Mouse (Mus musculus) thymus, postnatal 0 days (tissue): ENCODE results near the gene Exoc3l2. TPM values are rescaled to one million over a fixed set of nuclear protein-coding genes. Genes with fewer than 3 reads are reported as not detected.
"Not testable (repeated sequence)": the region's sequence is repeated elsewhere in the genome, so short reads cannot be mapped to it uniquely, and the experiment has no call there.

Source experiments
- DNase-seq: peaks from one replicate; pipeline ENCODE4 v3.0.0-alpha.2; 2015; ENCODE audit warnings: low spot score
- polyA plus RNA-seq: library from polyadenylated mRNA; unstranded; fragments of >200 nt; fragmentation: Nextera tagmentation; extraction: Ambion mirVana; gene quantifications from 2 replicates; pipeline ENCODE4 v1.2.1, GENCODE M21; 2015

The Exoc3l2 gene
- polyA plus RNA-seq, 1 experiment from 2014 or later = 0.74 TPM

DNA sequence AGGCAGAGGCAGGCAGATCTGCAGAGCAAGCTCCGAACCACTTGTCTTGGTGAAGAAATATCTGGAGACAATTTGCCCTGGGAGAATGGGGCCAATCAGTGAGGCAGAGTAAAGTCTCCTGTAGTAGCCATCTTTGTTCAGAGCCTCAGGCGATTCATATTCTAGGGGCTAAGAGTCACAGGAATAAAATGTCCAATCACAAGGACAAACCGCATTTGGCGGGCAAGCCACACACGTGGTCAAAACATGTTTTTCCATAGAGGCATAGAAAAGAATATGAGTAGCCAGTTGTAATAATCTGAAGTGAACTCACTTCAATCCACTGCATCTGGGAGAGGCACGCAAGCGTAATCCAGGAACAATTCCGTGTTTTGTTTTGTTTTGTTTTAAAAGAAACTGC lies 20.1 kb downstream of the Exoc3l2 start:
- DNase-seq = no peak

DNA sequence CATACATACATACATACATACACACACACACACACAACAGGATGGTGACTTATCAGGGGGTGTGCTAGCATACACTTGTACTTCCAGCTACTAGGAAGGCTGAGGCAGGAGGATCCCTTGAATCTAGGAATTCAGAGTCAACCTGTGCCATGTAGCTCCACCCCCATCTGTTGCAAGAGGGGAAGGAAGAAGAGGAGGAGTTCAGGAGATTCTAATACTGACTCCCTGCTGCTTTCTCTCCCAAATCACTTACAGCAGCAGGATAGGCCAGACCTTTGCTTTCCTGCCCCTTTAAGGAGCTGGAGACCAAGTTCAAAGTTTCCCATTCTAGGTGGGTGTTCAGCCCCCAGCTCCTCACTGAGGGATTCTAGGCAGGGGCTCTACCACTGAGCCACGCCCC lies 22.4 kb downstream of the Exoc3l2 start:
- DNase-seq = no peak

DNA sequence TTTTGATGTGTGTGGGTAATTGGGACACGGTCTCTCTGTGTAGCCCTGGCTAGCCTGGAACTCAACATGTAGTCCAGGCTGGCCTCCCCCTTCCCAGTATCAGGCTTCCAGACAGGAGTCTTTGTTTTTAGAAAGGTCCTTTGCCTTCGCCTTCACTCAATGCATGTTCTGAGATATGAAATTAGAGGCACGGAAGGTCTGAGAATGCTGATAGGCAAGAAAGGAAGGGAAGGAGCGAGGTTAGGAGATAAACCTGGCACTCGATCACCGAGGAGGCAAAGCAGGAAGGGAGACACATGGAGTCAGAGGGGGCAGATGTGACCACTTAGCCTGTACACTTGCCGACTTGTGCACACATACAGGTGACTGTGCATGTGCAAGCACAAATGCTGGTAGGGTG lies 23.4 kb downstream of the Exoc3l2 start:
- no peak for DNase-seq

DNA sequence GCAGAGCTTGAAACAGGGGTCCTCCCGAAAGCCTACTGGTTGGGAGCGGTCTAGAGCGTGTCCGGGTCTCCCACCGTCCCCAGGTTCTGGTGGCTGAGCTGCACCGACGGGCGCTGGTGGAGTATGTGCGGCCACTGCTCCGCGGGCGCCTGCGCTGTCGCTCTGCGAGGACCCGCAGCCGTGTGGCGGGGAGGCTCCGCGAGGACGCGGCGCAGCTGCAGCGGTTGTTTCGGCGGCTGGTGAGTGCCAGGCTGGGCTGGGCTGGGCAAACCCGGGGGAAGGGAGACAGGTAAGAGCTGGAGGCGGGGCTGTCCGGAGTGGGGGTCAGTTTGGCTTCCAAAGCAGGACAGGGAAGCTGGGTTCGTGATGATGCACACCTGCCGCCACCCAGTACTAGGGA lies 26.4 kb downstream of the Exoc3l2 start:
- DNase-seq = no peak

DNA sequence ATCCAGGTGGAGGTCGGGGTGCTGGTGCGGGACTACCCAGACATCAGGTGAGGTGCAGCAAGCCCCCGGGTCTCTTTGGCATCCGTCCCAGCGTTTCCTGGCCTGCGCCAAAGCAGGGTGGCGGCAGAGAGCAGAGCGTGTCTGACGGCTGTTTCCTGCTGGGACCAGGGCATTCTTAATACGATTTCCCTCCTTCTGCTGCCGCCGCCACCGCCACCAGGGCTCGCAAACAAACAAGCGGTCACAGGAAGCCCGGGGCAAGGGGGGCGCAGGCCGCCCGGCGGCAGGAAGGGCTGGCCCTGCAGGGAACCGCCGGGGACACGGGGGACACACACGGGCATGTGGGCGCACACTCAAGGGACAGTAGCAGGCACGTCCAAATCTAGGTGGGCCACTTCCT lies 28.6 kb downstream of the Exoc3l2 start:
- no peak for DNase-seq

DNA sequence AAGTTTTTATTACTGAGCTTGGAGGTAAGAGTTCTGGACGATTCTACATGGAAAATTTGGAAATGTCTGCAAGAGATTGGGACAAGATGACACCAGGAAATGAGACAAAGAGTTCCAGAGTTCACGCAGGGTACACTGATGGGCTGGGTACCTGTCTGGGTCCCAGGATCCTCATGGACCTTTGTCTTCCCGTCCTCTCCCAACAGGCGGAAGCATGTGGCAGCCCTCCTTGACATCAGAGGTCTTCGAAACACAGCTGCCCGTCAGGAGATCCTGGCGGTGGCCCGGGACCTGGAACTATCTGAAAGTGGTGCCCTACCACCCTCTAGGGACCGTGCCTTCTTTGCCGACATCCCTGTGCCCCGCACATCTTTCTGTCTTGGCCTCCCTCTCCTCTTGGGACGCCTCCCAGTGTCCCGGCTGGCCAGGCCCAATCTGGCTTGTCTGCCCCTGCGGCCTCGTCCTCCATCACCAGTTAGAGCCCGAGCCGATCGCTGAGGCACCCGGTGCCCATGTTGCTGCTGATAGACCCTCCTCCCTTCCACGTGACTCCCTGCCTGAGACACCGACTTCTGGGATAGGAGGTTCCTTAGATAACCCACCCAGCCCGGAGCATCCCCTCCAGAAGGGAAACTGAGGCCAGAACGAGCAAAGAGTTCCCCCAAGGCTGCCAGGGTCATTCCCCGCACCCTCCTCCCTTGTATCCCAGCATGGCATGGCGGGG lies 31.8 kb downstream of the Exoc3l2 start:
- DNase-seq = no peak

DNA sequence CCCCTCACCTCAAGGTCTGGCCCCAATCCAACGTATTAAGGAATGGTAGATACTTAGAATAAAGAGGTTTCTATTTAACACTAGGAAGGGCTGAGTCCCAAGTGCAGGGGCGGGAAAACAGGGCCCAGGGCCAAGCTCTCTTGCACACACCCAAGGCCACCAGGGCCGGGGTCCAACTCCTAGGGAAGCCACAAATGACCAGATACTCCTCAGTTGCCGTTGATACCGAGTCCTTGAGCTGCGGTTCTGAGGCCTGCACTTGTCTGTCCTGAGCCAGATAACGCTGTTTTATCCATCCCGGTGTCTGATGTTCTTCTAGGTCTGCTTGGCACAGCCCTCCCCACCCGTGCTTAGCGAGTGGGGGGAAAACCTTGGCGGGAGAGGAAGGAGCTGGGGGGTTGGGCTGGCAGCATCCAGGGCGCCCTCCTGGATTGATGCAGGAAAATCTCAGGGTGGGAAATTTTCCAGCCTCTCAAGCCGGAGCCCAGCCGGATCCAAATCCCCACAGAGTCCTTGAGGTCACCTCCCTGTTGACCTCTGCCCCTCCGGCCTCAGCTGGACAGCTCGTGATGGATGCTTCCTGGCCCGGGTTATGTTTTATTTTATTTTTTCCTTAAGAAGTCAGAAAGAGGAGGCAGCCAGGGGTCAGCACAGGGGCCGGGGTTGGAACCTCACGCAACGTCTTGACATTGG lies 32.5 kb downstream of the Exoc3l2 start:
- no peak for DNase-seq

DNA sequence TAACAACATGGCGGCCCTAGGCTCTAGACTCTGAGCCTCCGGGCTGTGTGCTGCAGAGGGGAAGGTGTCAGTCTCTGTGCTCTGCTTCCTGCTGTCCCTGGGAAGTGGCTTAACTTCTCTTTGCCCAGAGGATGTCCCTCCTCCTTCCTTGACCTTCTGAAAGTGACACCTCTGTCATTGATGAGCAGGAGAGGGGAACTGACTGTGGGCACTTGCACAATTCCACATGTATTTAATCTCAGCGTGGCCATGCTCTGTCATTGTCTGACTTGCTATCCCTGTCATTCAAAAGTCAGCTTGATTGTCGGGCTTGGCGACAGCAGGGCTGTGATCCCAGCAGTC lies 33.1 kb downstream of the Exoc3l2 start:
- DNase-seq = no peak

DNA sequence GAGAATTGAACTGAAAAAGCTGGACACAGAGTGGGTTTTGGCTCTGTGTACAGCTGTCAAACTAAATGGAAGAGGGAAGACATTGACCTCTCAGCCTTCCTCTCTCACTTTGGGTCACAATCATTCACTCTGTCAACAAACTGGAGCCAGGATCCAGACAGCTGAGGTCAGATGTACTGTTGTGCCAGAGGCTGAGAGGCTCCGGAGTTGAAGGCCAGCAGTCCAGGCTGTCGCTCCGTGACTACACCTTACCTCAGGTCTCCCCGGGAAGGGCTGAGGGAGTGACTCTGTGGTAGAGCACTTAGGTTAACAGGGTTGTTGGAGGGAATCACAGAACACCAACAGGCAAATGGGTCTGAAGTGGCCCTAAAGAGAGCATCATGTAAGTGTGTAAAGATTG lies 35.2 kb downstream of the Exoc3l2 start:
- no peak for DNase-seq

DNA sequence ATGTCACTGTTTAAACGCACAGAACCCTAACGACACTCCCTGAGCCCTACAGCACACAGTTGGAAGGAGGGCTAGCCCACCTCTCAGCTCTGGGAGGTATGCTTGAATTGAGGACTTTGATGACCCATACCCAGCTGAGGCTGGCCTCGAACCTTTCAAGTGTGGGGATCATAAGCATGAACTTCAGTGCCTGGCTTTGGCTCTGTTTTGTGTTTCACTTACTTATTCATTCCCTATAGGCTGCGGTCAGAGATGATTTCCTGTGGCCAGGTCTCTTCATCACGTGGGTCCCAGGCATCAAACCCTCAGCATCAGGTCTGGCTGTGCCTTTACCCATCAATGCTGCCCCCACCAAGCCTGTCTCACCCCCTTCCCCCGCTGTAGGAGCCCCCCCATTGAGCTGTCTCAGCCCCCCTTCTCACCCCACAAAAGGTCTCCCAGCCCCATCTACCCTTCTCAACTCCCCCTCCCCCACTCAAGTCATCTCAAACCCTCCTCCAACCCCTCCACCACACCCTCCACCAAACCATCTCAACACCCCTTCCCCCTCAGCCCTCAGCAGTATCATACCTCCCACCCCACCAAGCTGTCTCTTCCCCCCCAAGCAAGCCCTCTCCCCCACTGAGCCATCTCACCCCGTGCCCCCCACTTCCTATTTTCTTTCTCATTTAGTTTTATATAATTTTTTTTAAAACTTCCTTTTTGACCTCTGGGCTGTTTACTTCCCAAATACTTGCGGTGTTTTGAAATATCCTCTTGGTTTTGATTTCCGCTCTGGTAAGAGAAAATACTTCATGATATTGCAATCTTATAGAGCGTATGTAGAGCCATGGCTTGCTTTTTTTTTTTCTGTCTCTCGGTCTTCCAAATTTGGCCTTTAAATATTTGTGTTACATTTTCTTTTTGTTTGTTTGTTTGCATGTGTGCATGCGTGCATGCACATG lies 37.6 kb downstream of the Exoc3l2 start:
- DNase-seq = no peak

DNA sequence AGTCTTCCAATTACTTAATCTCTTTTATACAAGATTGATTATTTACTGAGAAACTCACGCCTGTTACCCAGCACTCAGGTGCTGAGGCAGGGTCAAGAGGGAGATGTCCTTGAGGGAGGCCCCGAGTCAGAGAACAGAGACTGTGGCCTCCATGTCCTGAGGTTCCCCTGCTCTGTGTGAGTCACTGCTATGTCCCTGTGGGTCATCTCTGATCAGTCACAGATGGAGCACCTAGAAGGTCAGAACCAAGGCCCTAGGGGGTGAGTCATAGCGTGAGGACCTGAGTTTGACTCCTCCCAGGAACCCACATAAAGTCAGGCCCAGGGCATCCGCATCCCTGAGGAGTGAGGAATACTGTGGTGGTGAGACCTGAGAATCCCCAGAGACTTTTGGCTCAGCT lies 38.5 kb downstream of the Exoc3l2 start:
- no peak for DNase-seq

DNA sequence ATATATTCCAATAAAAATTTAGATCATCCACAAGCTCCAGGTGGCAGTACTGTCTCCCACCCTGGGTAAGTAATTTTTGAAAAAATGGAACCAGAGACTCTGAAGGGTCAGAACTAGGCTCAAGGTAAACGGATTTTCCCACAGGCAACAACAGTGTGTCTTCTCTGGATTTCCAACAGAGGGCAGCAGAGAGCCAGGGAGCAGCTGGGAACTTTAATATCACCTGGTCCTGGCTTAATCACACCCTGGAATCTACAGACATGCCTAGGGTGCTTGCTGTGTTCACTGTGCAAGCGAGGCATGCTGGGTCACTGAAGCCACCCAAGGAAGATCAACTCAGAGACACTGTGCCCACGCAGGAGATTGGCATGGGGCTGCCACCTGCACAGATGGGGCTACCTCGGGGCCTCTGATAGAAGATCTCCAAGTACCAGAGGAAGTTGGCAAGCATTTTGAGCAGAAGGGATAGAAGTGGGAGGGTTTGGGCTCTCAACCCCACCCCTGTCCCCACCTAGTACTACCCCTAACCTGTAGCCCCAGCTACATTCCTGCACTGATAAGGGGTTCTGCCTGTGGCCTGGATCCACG lies 40.4 kb downstream of the Exoc3l2 start:
- peak; percentile 53 for DNase-seq

DNA sequence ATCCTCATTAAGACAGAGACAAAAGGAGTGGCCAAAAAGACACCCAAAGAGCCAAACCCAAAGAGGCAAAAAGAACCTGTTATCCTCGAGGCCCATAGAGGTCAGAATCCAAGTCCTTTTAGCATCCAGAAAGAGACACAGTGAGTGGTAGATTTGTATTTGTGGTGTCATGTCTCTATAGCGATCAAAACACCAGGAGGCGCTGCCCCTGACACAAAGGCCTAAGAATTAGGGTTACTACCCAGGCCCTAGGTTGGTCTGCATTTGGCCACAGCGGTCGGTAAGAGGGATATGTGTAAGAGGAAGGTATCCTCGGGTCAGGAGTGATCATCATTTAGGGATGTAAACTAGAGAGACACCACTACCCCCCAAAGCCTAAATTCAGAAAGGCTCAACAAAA lies 43.2 kb downstream of the Exoc3l2 start:
- DNase-seq = no peak

DNA sequence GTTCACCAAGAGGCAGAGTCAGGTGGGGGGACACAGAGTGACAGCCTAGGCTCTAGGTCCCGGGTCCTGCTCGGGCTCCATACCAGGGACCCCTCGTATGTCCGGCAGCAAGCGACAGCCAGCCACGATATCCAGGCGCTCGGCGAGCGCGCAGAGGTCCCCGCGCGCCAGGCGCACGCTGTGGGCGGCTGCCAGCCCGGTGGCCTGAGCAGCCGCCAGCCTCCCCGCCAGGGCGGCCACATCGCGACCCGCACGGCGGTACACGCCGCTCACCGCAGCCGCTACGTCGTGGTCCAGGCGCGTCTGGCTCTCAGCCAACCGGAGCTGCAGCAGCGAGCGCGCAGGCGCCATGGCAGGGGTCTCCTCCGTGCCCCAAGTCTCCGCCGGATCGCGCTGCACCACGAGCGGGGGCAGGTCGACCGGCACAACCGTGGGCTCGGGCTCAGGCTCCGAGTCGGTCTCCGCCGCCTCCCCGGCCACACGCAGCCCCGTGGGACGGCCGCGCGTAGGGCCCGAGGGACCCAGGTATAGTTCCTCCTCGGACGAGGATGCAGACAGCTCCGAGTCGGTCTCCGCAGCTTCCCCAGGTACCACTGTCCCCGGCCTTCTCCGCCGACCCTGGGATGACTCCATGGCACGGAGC lies 44.0 kb downstream of the Exoc3l2 start:
- DNase-seq = peak; percentile 73

DNA sequence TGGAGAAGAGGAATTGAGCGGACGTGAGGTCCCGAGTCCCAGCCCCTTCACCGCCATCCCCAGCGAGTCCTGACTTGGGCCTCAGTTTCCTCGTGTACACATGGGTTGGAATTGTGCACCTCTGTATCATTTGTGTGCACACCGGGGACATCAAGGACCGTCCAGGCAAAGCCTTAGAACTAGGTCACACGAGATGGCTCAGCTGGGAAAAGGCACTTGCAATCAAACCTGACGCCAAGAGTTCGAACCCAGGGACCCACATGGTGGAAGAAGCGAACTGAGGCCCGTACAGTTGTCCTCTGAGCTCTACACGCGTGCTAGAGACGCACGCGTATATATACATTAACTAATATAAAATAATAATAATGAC lies 44.5 kb downstream of the Exoc3l2 start:
- DNase-seq = peak; percentile 33

DNA sequence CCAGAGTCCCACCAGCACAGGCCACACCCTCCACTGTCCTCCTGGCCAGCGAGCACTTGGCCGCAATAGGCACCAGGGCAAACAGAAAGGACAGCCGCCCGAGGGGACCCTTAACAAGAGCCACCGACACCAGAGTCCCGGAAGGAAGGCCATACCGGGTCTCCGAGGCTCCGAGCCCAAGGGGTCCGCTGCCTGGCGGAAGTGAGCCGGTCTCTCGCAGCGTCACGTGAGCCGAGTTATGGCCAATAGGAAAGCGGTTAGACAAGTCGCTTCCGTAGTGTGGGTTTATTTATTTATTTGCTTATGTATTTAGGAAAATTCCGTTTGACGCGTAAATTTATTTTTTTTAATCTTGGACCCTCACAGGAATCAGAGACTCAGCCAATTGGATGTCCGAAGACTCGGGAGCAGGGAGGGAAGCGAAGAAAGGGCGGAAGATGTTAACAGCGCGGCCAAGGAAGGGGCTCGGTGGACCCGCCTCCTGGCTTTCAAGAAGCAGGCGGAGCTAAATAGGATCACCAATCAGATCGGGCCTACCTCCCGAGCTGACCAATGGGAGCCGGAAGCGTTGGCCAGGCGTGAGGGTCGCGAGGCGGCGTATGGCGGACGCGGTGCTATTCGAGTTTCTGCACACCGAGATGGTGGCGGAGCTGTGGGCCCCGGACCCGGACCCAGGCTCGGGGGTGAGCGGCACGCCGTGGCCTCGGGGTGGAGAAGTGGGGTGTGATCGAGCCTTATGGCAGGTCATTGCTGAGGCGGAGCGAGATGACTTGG lies 45.2 kb downstream of the Exoc3l2 start, which contains the start of the genes Bloc1s3 and Trappc6a:
Bloc1s3 (minus strand) TSS at position 218 of the 774 bp plus-strand sequence.
Trappc6a (plus strand) TSS at position 246 of the 774 bp plus-strand sequence.
- peak; percentile 94 for DNase-seq

DNA sequence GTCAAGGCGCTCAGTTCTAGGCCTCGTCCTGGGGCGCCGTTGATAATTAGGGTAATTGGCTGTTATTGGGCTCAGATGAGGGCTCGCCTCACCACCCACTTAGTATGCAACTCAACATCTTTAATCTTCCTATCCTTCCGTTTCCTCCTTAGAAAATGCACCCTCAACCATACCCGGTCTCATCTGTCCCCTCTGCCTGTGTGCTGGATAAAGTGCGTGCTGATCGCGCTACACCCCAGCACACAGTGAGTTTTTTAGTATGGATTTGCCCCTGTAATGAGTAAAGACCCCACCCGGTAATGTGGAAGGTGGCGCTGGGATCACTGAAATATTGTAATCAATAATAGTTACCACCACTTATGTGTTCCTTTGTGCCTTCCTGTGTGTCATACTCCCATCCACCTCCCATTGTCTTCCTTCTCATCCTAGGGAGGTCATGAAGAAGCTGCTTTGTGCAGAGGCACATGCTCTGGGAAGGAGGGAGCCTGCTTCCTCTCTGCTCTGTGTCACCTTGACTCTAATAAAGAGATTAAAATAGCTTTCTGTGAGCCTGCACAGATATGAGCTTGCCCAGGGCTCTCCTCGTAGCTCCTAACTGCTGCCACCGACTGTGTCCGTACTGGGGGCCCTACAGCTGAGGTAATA lies 45.9 kb downstream of the Exoc3l2 start:
- peak; percentile 15 for DNase-seq

DNA sequence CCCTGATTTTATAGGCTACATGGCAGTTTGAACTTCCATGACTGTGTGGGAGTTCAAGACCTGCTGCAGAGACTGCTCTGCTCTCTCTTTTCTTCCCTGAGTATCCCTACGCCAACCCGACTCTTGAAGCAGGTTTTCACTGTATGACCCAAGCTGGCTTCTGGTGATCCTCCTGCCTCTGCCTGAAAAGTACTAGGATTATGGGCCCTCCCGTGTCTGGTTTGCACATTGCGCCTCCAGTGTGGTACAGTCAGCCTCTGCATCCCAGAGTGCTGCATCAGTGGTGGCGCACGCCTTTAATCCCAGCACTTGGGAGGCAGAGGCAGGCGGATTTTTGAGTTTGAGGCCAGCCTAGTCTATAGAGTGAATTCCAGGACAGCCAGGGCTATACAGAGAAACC lies 46.7 kb downstream of the Exoc3l2 start:
- no peak for DNase-seq

DNA sequence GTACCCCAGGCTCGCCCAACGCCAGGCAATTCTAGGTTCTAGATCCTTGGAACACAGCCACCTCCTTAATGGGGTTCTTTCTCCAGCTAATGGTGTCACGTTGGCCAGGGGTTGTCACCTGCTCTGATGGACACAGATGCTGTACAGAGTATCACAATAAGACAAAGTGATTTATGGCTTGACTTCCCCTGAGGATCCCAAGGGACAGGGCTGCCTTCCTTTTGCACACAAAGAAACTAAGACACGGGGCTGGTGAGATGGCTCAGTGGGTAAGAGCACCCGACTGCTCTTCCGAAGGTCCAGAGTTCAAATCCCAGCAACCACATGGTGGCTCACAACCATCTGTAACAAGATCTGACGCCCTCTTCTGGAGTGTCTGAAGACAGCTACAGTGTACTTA lies 48.8 kb downstream of the Exoc3l2 start:
- not testable (repeated sequence) for DNase-seq

DNA sequence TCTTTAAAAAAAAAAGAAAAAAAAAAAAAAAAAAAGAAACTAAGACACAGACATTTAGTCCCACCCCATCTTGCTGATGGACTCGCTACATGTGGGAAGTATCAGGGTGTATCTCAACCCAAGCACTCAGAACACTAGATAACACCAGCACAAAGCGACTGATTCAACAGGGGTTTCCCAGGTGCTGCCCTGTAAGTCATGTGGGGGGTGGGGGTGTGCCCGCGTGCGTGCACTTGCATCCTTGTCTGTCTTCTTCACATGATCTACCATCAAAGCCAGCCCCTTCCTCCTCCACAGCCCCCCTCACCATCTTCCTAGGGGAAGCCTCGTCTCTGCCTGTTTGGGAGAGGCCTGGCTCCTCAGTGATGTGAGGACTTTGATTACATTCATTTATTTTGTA lies 49.2 kb downstream of the Exoc3l2 start:
- no peak for DNase-seq
